Mouse (Mus musculus): ENCODE measurements around the gene Tmem145.

GRCm38 (mm10) chr7:25266180-25266962 is 39.5 kb upstream of the Tmem145 start:
- TF ChIP-seq CTCF (IDR thresholded peaks at IDR 0.05; ENCODE audit: low read depth) (no peak), EP300 (IDR thresholded peaks at IDR 0.05; ENCODE audit: low read depth) (no peak)
